In the genomic region with DNA sequence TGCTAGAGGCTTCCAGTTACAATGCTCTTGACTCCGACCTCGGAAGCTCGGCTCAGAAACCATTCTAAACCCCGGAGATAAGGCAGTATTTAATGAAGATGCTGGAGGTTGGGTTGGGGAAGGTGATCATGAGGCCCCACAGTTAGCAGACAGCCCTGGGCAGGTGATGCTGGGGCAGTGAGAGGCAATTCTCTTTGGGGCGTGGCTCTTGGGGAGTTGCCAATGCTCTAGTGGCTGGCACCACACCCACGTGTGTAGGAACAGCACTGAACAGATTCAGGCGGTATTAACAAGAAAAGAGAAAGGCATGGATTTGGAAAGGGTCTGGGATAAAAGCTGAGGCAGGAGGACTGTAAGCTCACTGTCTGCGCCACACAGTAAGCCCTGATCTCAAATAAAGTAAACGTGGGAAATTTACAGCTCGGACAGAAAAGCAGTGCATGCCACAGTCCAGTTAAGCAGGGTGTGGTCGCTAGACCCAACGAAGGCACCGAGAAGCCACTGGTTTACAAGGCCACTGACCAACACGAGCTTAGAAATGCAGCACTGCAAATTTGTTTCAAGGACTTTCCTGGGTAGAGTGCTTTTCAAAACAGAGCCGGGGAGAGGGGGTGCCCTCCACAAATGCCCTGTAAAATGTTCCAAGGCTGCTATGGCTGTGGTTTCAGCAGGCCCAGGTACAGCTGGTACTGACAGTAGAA, we compare ENCODE assay signal across 14 mouse cellular contexts.
DNase-seq lines count a peak whose midpoint lies in the region; ATAC-seq and TF ChIP-seq lines count a peak whose summit lies in the region.
"Had no signal": no experiment of that assay in that cellular context is flagged by ENCODE, and none has a peak within 500 bp of the region (broad histone marks: within the 10 kb centered on the region; RNA-seq: fewer than 3 reads in every experiment).

No protein-coding gene starts in this region.

- peak; percentile 21 for DNase-seq in adrenal gland, adult 2 months
- no peak for DNase-seq in adrenal gland, adult 18-20 months (ENCODE audit: low spot score in 2 of 2)
- DNase-seq in kidney, postnatal 10 days, result peak; percentile 42
- DNase-seq in kidney, postnatal 14 days, result no peak
- peak; percentile 59 for DNase-seq in lung, postnatal 36 days
- DNase-seq in layer of hippocampus, adult 2 months (ENCODE audit: low spot score in 2 of 2), result no peak
- DNase-seq: cerebellum, adult 9-10 months; kidney, adult 11 months; layer of hippocampus, postnatal 36 days had no signal

- H3K4me3 ChIP-seq in intestine, embryonic 15.5 days (replicated peaks), result no peak overlapping the region
- no peak overlapping the region for H3K4me3 ChIP-seq in layer of hippocampus, adult 2 months
- H3K4me3 ChIP-seq: embryonic facial prominence, embryonic 12.5 days; midbrain, embryonic 10.5 days had no signal

- H3K27ac ChIP-seq in intestine, embryonic 15.5 days, result 0 out of 2 replicates have a peak overlapping the region, but pooled peaks have one; percentile 13
- H3K27ac ChIP-seq in layer of hippocampus, adult 2 months, result no peak overlapping the region
- H3K27ac ChIP-seq: embryonic facial prominence, embryonic 12.5 days; midbrain, embryonic 10.5 days had no signal

- peak overlapping the region; percentile 25 for H3K4me2 ChIP-seq in intestine, embryonic 15.5 days (replicated peaks)
- H3K4me2 ChIP-seq: embryonic facial prominence, embryonic 12.5 days had no signal

- no peaks in the 10 kb centered on the region for H3K27me3 ChIP-seq in intestine, embryonic 15.5 days (replicated peaks)
- H3K27me3 ChIP-seq: embryonic facial prominence, embryonic 12.5 days had no signal

- H3K9ac ChIP-seq in intestine, embryonic 15.5 days, result no peak overlapping the region
- H3K9ac ChIP-seq: embryonic facial prominence, embryonic 12.5 days had no signal

- H3K9me3 ChIP-seq in intestine, embryonic 15.5 days, result no peaks in the 10 kb centered on the region
- H3K9me3 ChIP-seq: embryonic facial prominence, embryonic 12.5 days; midbrain, embryonic 10.5 days had no signal

- no peaks in the 10 kb centered on the region for H3K36me3 ChIP-seq in intestine, embryonic 15.5 days
- H3K36me3 ChIP-seq: embryonic facial prominence, embryonic 12.5 days; midbrain, embryonic 10.5 days had no signal

- no peak for TF ChIP-seq CTCF in layer of hippocampus, adult 2 months (conservative IDR thresholded peaks at IDR 0.05)

- peak; percentile 91 for ATAC-seq in intestine, embryonic 15.5 days
- ATAC-seq in cerebellum, adult (ENCODE audit: insufficient number of reproducible peaks, low FRiP score, low TSS enrichment), result no peak
- ATAC-seq: activated CD4-positive, CD25-positive, alpha-beta regulatory T cell, adult 4 months had no signal

- peaks cover 18% of the 10 kb centered on the region; the same call in 1 of the 2 replicates for H3K4me1 ChIP-seq in intestine, embryonic 15.5 days (replicated peaks)
- H3K4me1 ChIP-seq: embryonic facial prominence, embryonic 12.5 days had no signal

- WGBS in intestine, embryonic 15.5 days, result 45% methylated on average over 15 of the region's 15 CpGs

Comparison
In these comparisons a context has a peak if more than half of its experiments do, and no peak if none do; other contexts are left out.
1. DNase-seq: peak in adrenal gland, adult 2 months (single experiment), kidney, postnatal 10 days (single experiment) and lung, postnatal 36 days (single experiment); none in adrenal gland, adult 18-20 months (0 of 2), kidney, postnatal 14 days (single experiment) and layer of hippocampus, adult 2 months (0 of 2).